Mouse (Mus musculus) kidney, adult 2 months (tissue): ENCODE results near the gene Ascc3.

Source experiments
- CTCF ChIP-seq: fragments of 200-500 bp; conservative IDR thresholded peaks from 2 replicates; pipeline ENCODE4 v1.5.1; 2011; ENCODE audit warnings: low read depth, mild to moderate bottlenecking, control low read depth, low read length, moderate library complexity, mixed read lengths; ENCODE audit not compliant: insufficient read depth, insufficient read length
- POLR2A ChIP-seq: fragments of 200-500 bp; IDR thresholded peaks from one replicate; pipeline ENCODE4 v1.6.1; 2011; ENCODE audit warnings: low read depth, low read length, control low read depth

DNA sequence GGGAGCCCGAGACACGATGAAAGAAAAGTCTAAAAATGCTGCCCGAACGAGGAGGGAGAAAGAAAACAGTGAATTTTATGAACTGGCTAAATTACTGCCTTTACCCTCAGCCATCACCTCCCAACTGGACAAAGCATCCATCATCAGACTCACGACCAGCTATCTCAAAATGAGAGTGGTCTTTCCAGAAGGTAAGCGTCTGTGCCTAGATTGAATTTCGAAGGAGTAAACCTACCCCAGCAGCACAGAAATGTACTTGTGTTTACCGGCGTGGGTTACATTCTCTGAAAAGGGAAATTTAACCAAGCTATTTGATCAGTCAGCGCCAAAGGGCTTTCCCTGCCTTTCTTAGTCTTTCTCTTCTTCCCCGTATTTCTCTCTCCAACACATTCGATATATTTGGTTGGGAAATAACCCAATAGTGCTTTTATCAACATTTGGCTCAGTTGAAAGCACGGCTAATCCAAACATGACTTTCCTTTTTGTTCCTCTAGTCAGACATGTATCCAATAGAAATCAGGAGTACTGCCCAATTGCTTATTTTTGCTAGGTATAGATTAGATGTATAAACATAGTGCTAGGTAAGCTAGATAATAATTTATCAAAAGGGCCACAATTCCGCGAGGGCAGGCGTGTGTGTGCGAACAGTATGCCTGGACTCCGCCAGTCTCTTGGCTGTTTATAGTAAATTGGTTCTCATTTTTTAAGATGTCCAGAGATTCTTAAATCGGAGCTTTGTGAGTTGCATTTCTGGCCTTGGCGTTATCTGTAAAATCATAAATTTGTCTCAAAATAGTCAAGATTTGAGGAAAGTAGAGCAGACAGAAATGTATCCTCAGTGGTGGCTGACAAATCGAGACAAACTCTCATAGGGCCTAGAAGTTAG lies 303.7 kb downstream of the Ascc3 start:
- TF ChIP-seq CTCF (no peak), POLR2A (no peak)
